Mouse (Mus musculus) heart, adult 2 months (tissue): ENCODE results near the gene Smarcd3. TPM values are rescaled to one million over a fixed set of nuclear protein-coding genes. Genes with fewer than 3 reads are reported as not detected.
A peak's percentile ranks its signal among the peaks of the same experiment; 100 is the strongest.

Experiments
- DNase-seq, 2 experiments: peaks; one replicate each; pipeline ENCODE4 v3.0.0; 2021
- H3K27ac ChIP-seq: fragments of 200-600 bp; 2 replicates; pipeline ENCODE4 v1.8.1; 2022
- H3K27me3 ChIP-seq: fragments of 200-500 bp; 2 replicates; pipeline ENCODE4 v1.6.1; 2012; ENCODE audit warnings: mild to moderate bottlenecking, low read length, inconsistent platforms, mixed read lengths; ENCODE audit not compliant: control insufficient read depth, insufficient read depth
- H3K36me3 ChIP-seq: fragments of 200-500 bp; 2 replicates; pipeline ENCODE4 v1.6.1; 2012; ENCODE audit warnings: low read length, inconsistent platforms; ENCODE audit not compliant: control insufficient read depth, insufficient read depth
- H3K4me1 ChIP-seq: fragments of 200-500 bp; 2 replicates; pipeline ENCODE4 v1.6.1; 2011; ENCODE audit warnings: low read length; ENCODE audit not compliant: control insufficient read depth, insufficient read depth
- H3K4me3 ChIP-seq: fragments of 200-600 bp; 2 replicates; pipeline ENCODE4 v1.8.1; 2022
- H3K79me2 ChIP-seq: fragments of 200-500 bp; replicated peaks from 2 replicates; pipeline ENCODE4 v1.6.1; 2012; ENCODE audit warnings: mild to moderate bottlenecking, inconsistent platforms, low read length, moderate library complexity, mixed read lengths; ENCODE audit not compliant: control insufficient read depth, insufficient read depth
- H3K9ac ChIP-seq: fragments of 200-500 bp; 2 replicates; pipeline ENCODE4 v1.6.1; 2012; ENCODE audit warnings: low read depth, mild to moderate bottlenecking, control low read depth, inconsistent platforms, low read length, mixed read lengths
- CTCF ChIP-seq: fragments of 200-600 bp; IDR thresholded peaks from 2 replicates; pipeline ENCODE4 v1.8.1; 2022; ENCODE audit warnings: antibody characterized with exemption, mild to moderate bottlenecking, moderate library complexity
- EP300 ChIP-seq: fragments of 200-500 bp; IDR thresholded peaks from 2 replicates; pipeline ENCODE4 v1.6.1; 2011; ENCODE audit warnings: low read depth, low read length, control low read depth; ENCODE audit not compliant: insufficient read depth
- POLR2A ChIP-seq: fragments of 200-500 bp; IDR thresholded peaks from 2 replicates; pipeline ENCODE4 v1.6.1; 2011; ENCODE audit warnings: mild to moderate bottlenecking, low read depth, low read length, control low read depth; ENCODE audit not compliant: insufficient read depth
- WGBS: fragments of 180-500 bp; shearing (Covaris S2); methylation state at CpG from one replicate; pipeline ENCODE4 v1.1.7; 2018; 5-methylcytosine and 5-hydroxymethylcytosine counted together
- intact Hi-C: fragments of 180-260 bp; cut with DNase I; formaldehyde crosslinking; loops from one replicate; pipeline ENCODE4 v1.15.1; 2025
- long read RNA-seq: library from polyadenylated mRNA; stranded (forward); transcript quantifications from one replicate; pipeline ENCODE4 v2.0.0, GENCODE M21; 2021
- polyA plus RNA-seq: library from polyadenylated mRNA; depleted of rRNA; stranded (reverse); fragments of >200 nt; gene quantifications from 2 replicates; pipeline ENCODE4 v1.2.3, GENCODE M21; 2012; rRNA removed
- total RNA-seq, 2 experiments: library from RNA; stranded (reverse); gene quantifications; 2 replicates each; pipeline ENCODE4 v1.2.3; 2021

Smarcd3 gene
- total RNA-seq (10 to 100 TPM; 58.7 to 61.8 TPM), polyA plus RNA-seq (60.2 and 61.0 TPM in 2 replicates)
- long read RNA-seq, transcript Smarcd3-201 (13 exons, 1,735 nt): major isoform, 88 of 96 reads
- long read RNA-seq, partial matches to known transcripts: 3 of 96 reads
- long read RNA-seq, other reads (novel, unspliced or antisense): 4 of 96 reads

DNA sequence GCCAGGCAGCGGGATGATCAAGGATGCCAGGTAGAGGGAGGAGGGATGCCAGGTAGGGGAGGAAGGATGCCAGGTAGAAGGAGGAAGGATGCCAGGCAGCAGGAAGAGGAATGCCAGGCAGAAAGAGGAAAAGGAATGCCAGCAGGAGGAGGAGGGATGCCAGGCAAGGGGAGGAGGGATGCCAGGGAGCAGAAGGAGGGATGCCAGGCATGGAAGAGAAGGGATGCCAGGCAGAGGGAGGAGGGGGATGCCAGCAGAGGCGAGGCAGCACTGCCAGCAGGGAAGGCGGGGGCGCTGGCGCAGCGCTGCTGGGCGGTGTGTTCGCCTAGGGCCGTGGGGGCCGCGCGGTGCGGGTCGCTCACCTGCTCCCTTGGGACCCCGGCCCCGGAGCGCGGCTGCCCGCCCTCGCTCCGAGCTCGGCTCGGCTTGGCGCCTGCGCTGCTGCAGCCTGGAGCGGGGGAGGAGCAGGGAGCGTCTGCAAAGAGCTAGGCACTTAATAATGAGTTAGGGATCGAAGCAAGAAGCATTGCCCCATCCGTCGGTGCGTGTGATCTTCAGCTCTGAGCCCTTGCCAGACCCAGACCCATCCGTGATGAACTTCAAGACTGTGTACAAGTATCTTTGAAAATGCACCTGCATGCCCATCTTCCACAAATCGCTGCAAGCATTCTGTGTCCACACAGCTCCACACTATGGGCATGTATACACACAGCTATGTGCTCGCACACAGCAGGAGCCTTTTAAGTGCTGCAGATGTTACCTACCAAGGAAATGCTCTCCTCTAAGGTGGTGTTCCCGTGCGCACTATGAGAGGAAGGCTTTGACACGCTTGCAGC, at the start of gene Smarcd3:
Smarcd3 (minus strand) TSS at position 426 of the 836 bp plus-strand sequence.
- H3K27ac ChIP-seq: no peak within 1 kb of the TSS
- WGBS: 7% methylated on average over 35 of the region's 37 CpGs
- H3K9ac ChIP-seq: peak within 1 kb of the TSS; percentile 41; the same call in 1 of the 2 replicates
- peaks cover 3% of the 10 kb centered on the region; the same call in 1 of the 2 replicates for H3K4me1 ChIP-seq
- TF ChIP-seq POLR2A: no peak
- TF ChIP-seq CTCF: no peak
- no peak for TF ChIP-seq EP300
- no peaks in the 10 kb centered on the region for H3K36me3 ChIP-seq
- H3K79me2 ChIP-seq: no peaks in the 10 kb centered on the region
- intact Hi-C loops: no loop called here
- H3K4me3 ChIP-seq: peak within 1 kb of the TSS; percentile 33
- H3K27me3 ChIP-seq: 0 out of 2 replicates have a peak, but pooled peaks cover 2% of the 10 kb centered on the region
- peak; percentile 37 to 40 for DNase-seq

DNA sequence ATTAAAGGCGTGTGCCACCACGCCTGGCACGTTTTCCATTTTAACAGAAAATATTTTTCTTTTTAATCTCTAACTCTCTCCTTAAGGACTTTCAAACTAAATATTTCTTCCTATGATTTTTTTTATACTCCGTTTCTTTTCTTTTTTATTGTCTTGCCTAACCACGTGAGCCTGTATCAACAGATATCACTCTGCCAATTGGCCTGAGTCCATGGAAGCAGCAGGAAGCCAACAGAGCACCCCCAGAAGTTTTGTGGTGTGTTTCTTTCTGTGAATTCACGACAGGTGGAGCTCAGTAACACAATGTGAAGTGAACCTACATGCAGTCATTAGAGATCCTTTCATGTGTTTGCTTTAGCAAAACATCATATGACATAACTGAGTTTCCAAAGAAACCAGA, 37.2 kb upstream of the Smarcd3 start:
- no peak for TF ChIP-seq POLR2A
- no peak for TF ChIP-seq EP300
- no peak for TF ChIP-seq CTCF
- intact Hi-C loops: no loop called here
- H3K9ac ChIP-seq: no peak overlapping the region
- no peak overlapping the region for H3K4me3 ChIP-seq
- H3K79me2 ChIP-seq: no peaks in the 10 kb centered on the region
- no peaks in the 10 kb centered on the region for H3K27me3 ChIP-seq
- no peak overlapping the region for H3K27ac ChIP-seq
- WGBS: 48% methylated on average over 6 of the region's 6 CpGs
- no peaks in the 10 kb centered on the region for H3K36me3 ChIP-seq
- no peaks in the 10 kb centered on the region for H3K4me1 ChIP-seq
- no peak for DNase-seq

DNA sequence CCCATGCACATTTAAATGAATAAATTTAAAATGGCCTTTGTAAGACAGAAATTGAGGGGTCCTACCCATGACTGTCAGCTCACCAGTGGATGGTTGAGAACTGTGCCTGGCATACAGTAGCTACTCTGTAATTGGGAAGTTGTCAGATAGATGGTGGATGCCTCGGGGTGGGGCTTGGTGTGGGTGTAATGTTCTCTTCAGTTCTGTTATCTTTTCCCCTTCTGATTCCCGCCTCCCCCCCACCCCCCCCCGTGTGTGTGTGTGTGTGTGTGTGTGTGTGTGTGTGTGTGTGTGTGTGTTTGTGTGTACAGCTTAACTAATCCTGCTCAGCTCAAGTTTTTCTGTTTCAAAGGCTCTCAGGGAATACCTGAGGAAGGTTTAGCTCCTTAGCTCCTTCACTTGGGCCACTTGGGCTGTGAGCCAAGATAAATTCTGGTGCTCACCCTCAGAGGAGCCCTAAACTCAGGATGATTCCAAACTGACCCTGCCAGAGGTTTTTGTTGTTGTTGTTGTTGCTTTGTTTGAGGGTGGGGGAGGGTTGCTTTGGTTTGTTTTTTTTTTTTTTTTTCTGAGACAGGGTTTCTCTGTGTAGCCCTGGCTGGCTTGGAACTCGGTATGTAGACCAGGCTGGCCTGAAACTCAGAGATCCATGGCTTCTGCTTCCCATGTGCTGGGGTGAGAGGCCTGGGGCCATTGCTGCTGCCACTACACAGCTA, 35.7 kb upstream of the Smarcd3 start:
- H3K9ac ChIP-seq: no peak overlapping the region
- no peaks in the 10 kb centered on the region for H3K79me2 ChIP-seq
- WGBS: 67% methylated on average over 3 of the region's 4 CpGs
- TF ChIP-seq EP300 (no peak), POLR2A (no peak), CTCF (no peak)
- H3K36me3 ChIP-seq: no peaks in the 10 kb centered on the region
- H3K27ac ChIP-seq: no peak overlapping the region
- no peak overlapping the region for H3K4me3 ChIP-seq
- no peaks in the 10 kb centered on the region for H3K27me3 ChIP-seq
- H3K4me1 ChIP-seq: no peaks in the 10 kb centered on the region
- no peak for DNase-seq
- intact Hi-C loops: no loop called here

DNA sequence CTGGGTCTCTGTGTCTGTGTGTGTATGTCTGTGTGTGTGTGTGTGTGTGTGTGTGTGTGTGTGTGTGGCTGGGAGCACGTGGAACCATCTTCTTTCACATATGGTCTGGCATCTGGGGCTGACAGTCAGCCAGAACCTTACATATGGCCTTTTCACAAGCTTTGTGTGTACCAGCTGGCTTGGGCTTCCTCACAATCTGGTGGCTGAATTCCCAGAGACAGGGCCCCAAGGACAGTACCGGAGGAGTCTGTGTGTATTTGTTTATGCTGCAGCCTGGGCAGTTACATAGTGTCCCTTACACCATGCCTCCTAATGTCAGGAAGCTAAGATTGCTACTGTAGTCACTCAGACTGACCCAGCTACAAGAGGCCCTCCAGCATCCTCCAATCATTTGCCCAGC, 32.9 kb upstream of the Smarcd3 start:
- no peak for DNase-seq
- no peak overlapping the region for H3K27ac ChIP-seq
- no peaks in the 10 kb centered on the region for H3K36me3 ChIP-seq
- no peaks in the 10 kb centered on the region for H3K4me1 ChIP-seq
- intact Hi-C loops: no loop called here
- TF ChIP-seq POLR2A (no peak), EP300 (no peak), CTCF (no peak)
- H3K4me3 ChIP-seq: no peak overlapping the region
- WGBS: 42% methylated on average over 2 of the region's 2 CpGs
- H3K9ac ChIP-seq: no peak overlapping the region
- H3K27me3 ChIP-seq: no peaks in the 10 kb centered on the region
- H3K79me2 ChIP-seq: no peaks in the 10 kb centered on the region

DNA sequence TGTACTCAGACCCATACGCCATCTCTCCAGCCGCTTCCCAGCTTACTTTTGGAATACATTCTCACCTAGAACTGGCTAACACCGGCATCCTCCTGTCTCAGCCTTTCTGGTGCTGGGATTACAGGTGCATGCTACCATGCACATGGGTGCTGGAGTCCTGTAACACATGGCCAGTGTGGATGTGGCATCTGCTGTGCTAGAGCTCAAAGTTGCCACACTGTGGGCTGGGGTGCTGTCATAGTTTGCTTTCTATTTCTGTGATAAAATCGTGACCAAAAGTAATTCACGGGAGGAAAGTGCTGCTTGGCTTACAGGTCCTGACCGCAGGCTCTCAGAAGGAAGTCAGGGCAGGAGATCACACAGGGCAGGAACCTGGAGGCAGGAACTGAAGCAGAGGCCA, 30.3 kb upstream of the Smarcd3 start:
- TF ChIP-seq CTCF (no peak), POLR2A (no peak), EP300 (no peak)
- Histone ChIP-seq H3K9ac (no peak overlapping the region), H3K36me3 (no peaks in the 10 kb centered on the region), H3K27ac (no peak overlapping the region), H3K4me3 (no peak overlapping the region), H3K4me1 (no peaks in the 10 kb centered on the region), H3K79me2 (no peaks in the 10 kb centered on the region), H3K27me3 (no peaks in the 10 kb centered on the region)
- DNase-seq: no peak
- 73% methylated on average over 6 of the region's 6 CpGs for WGBS
- intact Hi-C loops: loop anchor here (5.0 kb wide), 1 partner anchor 122 kb away; no protein-coding TSS in a partner anchor

DNA sequence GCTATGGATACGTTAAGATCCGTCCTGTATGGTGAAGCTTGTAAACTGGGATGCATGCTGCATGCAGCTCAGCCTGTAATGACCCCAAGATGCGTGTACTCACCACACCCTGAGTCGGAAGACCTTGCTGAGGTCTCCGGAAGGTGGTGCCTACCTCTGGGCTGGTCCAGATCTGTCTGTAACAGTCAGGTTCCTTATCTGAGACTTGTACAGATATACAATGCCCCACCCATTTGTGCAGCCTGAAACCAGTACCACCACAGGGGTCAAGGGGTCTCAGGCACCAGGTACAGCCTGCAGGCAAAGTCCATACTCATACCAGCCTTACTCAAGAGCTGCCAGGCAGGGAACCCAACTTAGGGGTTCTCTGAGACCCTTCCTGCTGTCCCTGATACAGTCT, 28.6 kb upstream of the Smarcd3 start:
- H3K4me3 ChIP-seq: no peak overlapping the region
- H3K4me1 ChIP-seq: no peaks in the 10 kb centered on the region
- no peaks in the 10 kb centered on the region for H3K27me3 ChIP-seq
- no peak overlapping the region for H3K27ac ChIP-seq
- DNase-seq: no peak
- no peaks in the 10 kb centered on the region for H3K36me3 ChIP-seq
- no peaks in the 10 kb centered on the region for H3K79me2 ChIP-seq
- H3K9ac ChIP-seq: no peak overlapping the region
- 91% methylated on average over 5 of the region's 5 CpGs for WGBS
- no peak for TF ChIP-seq POLR2A
- TF ChIP-seq EP300: no peak
- TF ChIP-seq CTCF: no peak
- intact Hi-C loops: loop anchor here (1.0 to 5.0 kb wide), 3 partner anchors 56 to 142 kb away; no protein-coding TSS in a partner anchor
